Mouse (Mus musculus) liver, embryonic 14.5 days (tissue): Measurements from ENCODE around the gene Adam8. TPM values are rescaled to one million over a fixed set of nuclear protein-coding genes. Genes with fewer than 3 reads are reported as not detected.

Experiments used
- ATAC-seq: fragments of 200-750 bp; cut with Nextera tagmentation; 2 replicates; pipeline ENCODE4 v1.8.0; 2017; ENCODE audit warnings: moderate number of reproducible peaks, mild to moderate bottlenecking, moderate library complexity; ENCODE audit not compliant: insufficient read depth
- DNase-seq, 3 experiments: peaks; one replicate each; pipeline ENCODE4 v3.0.0-alpha.2; 2012 to 2013; ENCODE audit warnings: low read depth in 3 of 3, low spot score in 3 of 3
- H3K27ac ChIP-seq: fragments of 300-500 bp; sonication (generic); 2 replicates; pipeline ENCODE4 v1.5.1; 2014; ENCODE audit warnings: moderate library complexity, mild to moderate bottlenecking, control low read depth, inconsistent platforms
- H3K27me3 ChIP-seq: fragments of 300-500 bp; sonication (generic); 2 replicates; pipeline ENCODE4 v1.6.1; 2014; ENCODE audit warnings: mild to moderate bottlenecking, low read length, moderate library complexity; ENCODE audit not compliant: control insufficient read depth, insufficient read depth
- H3K36me3 ChIP-seq: fragments of 300-500 bp; sonication (generic); replicated peaks from 2 replicates; pipeline ENCODE4 v1.6.1; 2014; ENCODE audit warnings: low read depth; ENCODE audit not compliant: control insufficient read depth, insufficient read depth
- H3K4me1 ChIP-seq, 2 experiments: fragments of 200-500 bp in 1 of 2; fragments of 300-500 bp in 1 of 2; sonication (generic) in 1 of 2; replicated peaks; 2 replicates each; pipeline ENCODE4 v1.6.1; 2012 to 2014; ENCODE audit warnings: antibody characterized with exemption in 1 of 2, inconsistent platforms in 1 of 2, low read length in 1 of 2; ENCODE audit not compliant: control insufficient read depth in 2 of 2, insufficient read depth in 2 of 2
- H3K4me2 ChIP-seq: fragments of 300-500 bp; sonication (generic); 2 replicates; pipeline ENCODE4 v1.6.1; 2014; ENCODE audit warnings: low read depth, mild to moderate bottlenecking, control low read depth, moderate library complexity
- H3K4me3 ChIP-seq, 2 experiments: fragments of 200-500 bp in 1 of 2; fragments of 300-500 bp in 1 of 2; sonication (generic) in 1 of 2; 2 replicates each; pipeline ENCODE4 v1.5.1; 2012 to 2014; ENCODE audit warnings: low read depth in 2 of 2, low read length in 2 of 2, mild to moderate bottlenecking in 2 of 2, control low read depth in 1 of 2, inconsistent platforms in 1 of 2, moderate library complexity in 1 of 2; ENCODE audit not compliant: insufficient read depth in 1 of 2
- H3K9ac ChIP-seq: fragments of 300-500 bp; sonication (generic); replicated peaks from 2 replicates; pipeline ENCODE4 v1.6.1; 2014; ENCODE audit warnings: mild to moderate bottlenecking, control low read depth, moderate library complexity
- H3K9me3 ChIP-seq: fragments of 300-500 bp; sonication (generic); 2 replicates; pipeline ENCODE4 v1.6.1; 2016; ENCODE audit warnings: low read length, mixed read lengths; ENCODE audit not compliant: control insufficient read depth
- CTCF ChIP-seq: IDR thresholded peaks from 2 replicates; pipeline ENCODE4 v1.5.1; 2016; ENCODE audit warnings: antibody characterized with exemption, low read depth, control low read depth
- EP300 ChIP-seq: IDR thresholded peaks from 2 replicates; pipeline ENCODE4 v1.6.1; 2016; ENCODE audit warnings: antibody characterized with exemption, low read depth
- WGBS: fragments of 180-500 bp; shearing (Covaris S2); extraction: QIAGEN DNeasy Blood & Tissue Kit; methylation state at CpG from one replicate; pipeline ENCODE4 v1.1.7; 2014; ENCODE audit not compliant: insufficient replicate concordance; 5-methylcytosine and 5-hydroxymethylcytosine counted together
- microRNA counts: library from miRNA; unstranded; fragments of <30 nt; microRNA quantifications from one replicate; lab custom pipeline; 2016
- microRNA-seq: library from miRNA; unstranded; fragments of <30 nt; microRNA quantifications from one replicate; pipeline ENCODE4, GENCODE M21; 2016
- polyA plus RNA-seq, 2 experiments: library from polyadenylated mRNA; depleted of rRNA in 1 of 2; stranded (reverse) in 1 of 2; unstranded in 1 of 2; fragments of >200 nt; fragmentation: Nextera tagmentation in 1 of 2; extraction: Ambion mirVana in 1 of 2; gene quantifications; 2 replicates each; pipeline versions ENCODE4 v1.2.1 to v1.2.3; 2012 to 2014

Adam8 gene
- polyA plus RNA-seq, 2 experiments: 0.46 to 0.83 TPM

- Histone ChIP-seq H3K9me3 (no peaks in the 10 kb centered on the region), H3K4me3 (no peak overlapping the region), H3K4me2 (no peak overlapping the region), H3K27ac (no peak overlapping the region), H3K9ac (no peak overlapping the region), H3K27me3 (no peaks in the 10 kb centered on the region), H3K36me3 (no peaks in the 10 kb centered on the region), H3K4me1 (no peaks in the 10 kb centered on the region)
- 20% methylated on average over 11 of the region's 11 CpGs for WGBS
- peak; percentile 78 for TF ChIP-seq CTCF
- no peak for TF ChIP-seq EP300
- ATAC-seq (0 out of 2 replicates have a peak, but pooled peaks have one; percentile 26), DNase-seq (peak in 1 of 3 experiments; percentile 14)
These were observed 61.6 kb downstream of the Adam8 start for GRCm38 (mm10) chr7:139930732-139931131.

MicroRNAs within 50 kb of the gene (microRNA counts, 519-probe panel; counts per million panel counts)
- microRNA mmu-miR-202-3p (lab: Ali Mortazavi, UCI) (69.9 counts per million), microRNA mmu-miR-202-5p (lab: Ali Mortazavi, UCI) (69.9 counts per million)

Small RNA genes lying within 50 kb of the gene (microRNA-seq; reads per million reads assigned to microRNA genes)
- gene Mir202: not detected
- gene Mir7062: not detected
- gene mmu-mir-7686: not detected

Other genes with a start within 250 kb of the Adam8 start
- not detected in 2 replicates for gene Adgra1, start 158.4 kb downstream of the Adam8 start, polyA plus RNA-seq (2012; rRNA removed)
- gene Adgra1, start 158.4 kb downstream of the Adam8 start, polyA plus RNA-seq (2014; fragmentation: Nextera tagmentation; extraction: Ambion mirVana): not detected in 2 replicates
- 0.01 and 0.04 TPM in 2 replicates for gene Kndc1, start 97.9 kb downstream of the Adam8 start, polyA plus RNA-seq (2012; rRNA removed)
- not detected in 2 replicates for gene Kndc1, start 97.9 kb downstream of the Adam8 start, polyA plus RNA-seq (2014; fragmentation: Nextera tagmentation; extraction: Ambion mirVana)
- gene Utf1, start 48.8 kb downstream of the Adam8 start, polyA plus RNA-seq (2012; rRNA removed): not detected in 2 replicates
- gene Utf1, start 48.8 kb downstream of the Adam8 start, polyA plus RNA-seq (2014; fragmentation: Nextera tagmentation; extraction: Ambion mirVana): not detected in 2 replicates
- gene 6430531B16Rik, start 13.8 kb downstream of the Adam8 start, polyA plus RNA-seq (2012; rRNA removed): 0.04 TPM in 1 of 2 replicates, not detected in the other
- gene 6430531B16Rik, start 13.8 kb downstream of the Adam8 start, polyA plus RNA-seq (2014; fragmentation: Nextera tagmentation; extraction: Ambion mirVana): not detected in 2 replicates
- 19.8 and 25.6 TPM in 2 replicates for gene Zfp511, start 43.8 kb upstream of the Adam8 start, polyA plus RNA-seq (2012; rRNA removed)
- gene Zfp511, start 43.8 kb upstream of the Adam8 start, polyA plus RNA-seq (2014; fragmentation: Nextera tagmentation; extraction: Ambion mirVana): 16.9 and 20.0 TPM in 2 replicates
- gene Tubgcp2, start 44.1 kb upstream of the Adam8 start, polyA plus RNA-seq (2012; rRNA removed): 17.4 and 19.3 TPM in 2 replicates
- gene Tubgcp2, start 44.1 kb upstream of the Adam8 start, polyA plus RNA-seq (2014; fragmentation: Nextera tagmentation; extraction: Ambion mirVana): 21.6 and 25.3 TPM in 2 replicates
- gene Msx3, start 56.5 kb upstream of the Adam8 start, polyA plus RNA-seq (2012; rRNA removed): not detected in 2 replicates
- gene Msx3, start 56.5 kb upstream of the Adam8 start, polyA plus RNA-seq (2014; fragmentation: Nextera tagmentation; extraction: Ambion mirVana): not detected in 2 replicates
- 0.19 TPM in 1 of 2 replicates, not detected in the other for gene Caly, start 90.0 kb upstream of the Adam8 start, polyA plus RNA-seq (2012; rRNA removed)
- not detected in 2 replicates for gene Caly, start 90.0 kb upstream of the Adam8 start, polyA plus RNA-seq (2014; fragmentation: Nextera tagmentation; extraction: Ambion mirVana)
- 0.87 TPM in 1 of 2 replicates, not detected in the other for gene Prap1, start 100.8 kb upstream of the Adam8 start, polyA plus RNA-seq (2012; rRNA removed)
- gene Prap1, start 100.8 kb upstream of the Adam8 start, polyA plus RNA-seq (2014; fragmentation: Nextera tagmentation; extraction: Ambion mirVana): not detected in 2 replicates
- gene Fuom, start 109.9 kb upstream of the Adam8 start, polyA plus RNA-seq (2012; rRNA removed): 6.3 and 6.7 TPM in 2 replicates
- 7.7 and 9.2 TPM in 2 replicates for gene Fuom, start 109.9 kb upstream of the Adam8 start, polyA plus RNA-seq (2014; fragmentation: Nextera tagmentation; extraction: Ambion mirVana)
- 4.2 and 5.4 TPM in 2 replicates for gene Paox, start 123.2 kb upstream of the Adam8 start, polyA plus RNA-seq (2012; rRNA removed)
- gene Paox, start 123.2 kb upstream of the Adam8 start, polyA plus RNA-seq (2014; fragmentation: Nextera tagmentation; extraction: Ambion mirVana): 10.4 and 10.5 TPM in 2 replicates
- gene Echs1, start 123.9 kb upstream of the Adam8 start, polyA plus RNA-seq (2012; rRNA removed): 36.5 and 45.7 TPM in 2 replicates
- 97.2 and 99.0 TPM in 2 replicates for gene Echs1, start 123.9 kb upstream of the Adam8 start, polyA plus RNA-seq (2014; fragmentation: Nextera tagmentation; extraction: Ambion mirVana)
- 10.1 and 14.6 TPM in 2 replicates for gene Mtg1, start 145.0 kb upstream of the Adam8 start, polyA plus RNA-seq (2012; rRNA removed)
- 17.3 and 18.5 TPM in 2 replicates for gene Mtg1, start 145.0 kb upstream of the Adam8 start, polyA plus RNA-seq (2014; fragmentation: Nextera tagmentation; extraction: Ambion mirVana)
- gene Sprn, start 162.3 kb upstream of the Adam8 start, polyA plus RNA-seq (2012; rRNA removed): 0.01 TPM in 1 of 2 replicates, not detected in the other
- gene Sprn, start 162.3 kb upstream of the Adam8 start, polyA plus RNA-seq (2014; fragmentation: Nextera tagmentation; extraction: Ambion mirVana): not detected in 2 replicates
- gene Olfr522, start 172.2 kb upstream of the Adam8 start, polyA plus RNA-seq (2012; rRNA removed): not detected in 2 replicates
- not detected in 2 replicates for gene Olfr522, start 172.2 kb upstream of the Adam8 start, polyA plus RNA-seq (2014; fragmentation: Nextera tagmentation; extraction: Ambion mirVana)
- gene Olfr523, start 180.7 kb upstream of the Adam8 start, polyA plus RNA-seq (2012; rRNA removed): not detected in 2 replicates
- not detected in 2 replicates for gene Olfr523, start 180.7 kb upstream of the Adam8 start, polyA plus RNA-seq (2014; fragmentation: Nextera tagmentation; extraction: Ambion mirVana)
- not detected in 2 replicates for gene Olfr524, start 213.4 kb upstream of the Adam8 start, polyA plus RNA-seq (2012; rRNA removed)
- gene Olfr524, start 213.4 kb upstream of the Adam8 start, polyA plus RNA-seq (2014; fragmentation: Nextera tagmentation; extraction: Ambion mirVana): not detected in 2 replicates
- 0.03 and 0.07 TPM in 2 replicates for gene Cd163l1, start 225.7 kb upstream of the Adam8 start, polyA plus RNA-seq (2012; rRNA removed)
- gene Cd163l1, start 225.7 kb upstream of the Adam8 start, polyA plus RNA-seq (2014; fragmentation: Nextera tagmentation; extraction: Ambion mirVana): not detected in 2 replicates